Mouse (Mus musculus) left cerebral cortex, adult 8-10 months (tissue): ENCODE data around the gene Cyp2b13. TPM values are rescaled to one million over a fixed set of nuclear protein-coding genes. Genes with fewer than 3 reads are reported as not detected.
"Not testable (repeated sequence)": the region's sequence is repeated elsewhere in the genome, so short reads cannot be mapped to it uniquely, and the experiment has no call there.

Experiments used
- DNase-seq, 2 experiments: peaks; one replicate each; pipeline ENCODE4 v3.0.0; 2022; ENCODE audit warnings: low spot score in 2 of 2
- total RNA-seq, 4 experiments: library from RNA; stranded (reverse); gene quantifications; 2 replicates each; pipeline ENCODE4 v1.2.4; 2022

The Cyp2b13 gene
- total RNA-seq: not detected

DNA sequence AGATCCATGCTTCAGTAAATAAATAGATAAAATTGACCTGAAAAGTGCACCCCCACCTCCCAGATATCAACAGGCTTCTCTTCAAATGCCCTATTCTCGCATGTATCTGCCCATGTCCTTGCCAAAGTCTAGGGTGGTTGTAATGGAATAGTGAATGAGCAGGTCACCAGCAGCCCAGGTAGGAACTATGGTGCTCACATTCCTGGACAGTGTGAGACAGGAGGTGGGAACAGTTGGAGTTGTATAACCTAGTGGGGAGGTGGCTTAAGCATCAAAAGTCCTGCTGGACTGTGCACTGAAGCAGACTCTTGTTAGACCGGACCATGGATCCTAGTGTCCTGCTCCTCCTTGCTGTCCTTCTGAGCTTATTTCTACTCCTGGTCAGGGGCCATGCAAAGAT is at the start of gene Cyp2b13:
Cyp2b13 (plus strand) TSS at position 301 of the 400 bp plus-strand sequence.
- not testable (repeated sequence) for DNase-seq

DNA sequence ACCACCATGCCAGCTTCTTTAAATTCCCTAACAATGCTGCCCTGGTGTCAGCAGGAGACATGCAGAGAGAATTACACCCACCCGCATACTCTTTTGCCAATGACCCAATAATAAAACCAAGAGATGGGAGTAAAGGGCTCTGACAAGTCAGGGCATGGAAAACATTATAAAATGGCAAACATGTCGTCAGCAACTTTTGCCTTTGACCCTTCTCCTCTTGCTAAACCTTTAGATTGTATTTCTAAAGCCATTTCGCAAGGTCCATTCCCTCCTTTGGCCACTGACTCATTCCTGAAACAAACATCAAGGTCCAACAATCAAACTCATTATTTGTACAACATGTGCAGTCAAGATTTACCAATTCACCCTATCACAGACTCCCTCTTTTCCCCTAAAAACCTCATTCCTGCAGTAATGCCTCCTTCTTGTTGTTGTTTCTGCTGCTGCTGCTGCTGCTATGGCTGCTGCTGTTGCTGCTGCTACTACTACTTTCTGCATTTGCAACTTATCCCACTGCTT is 41.4 kb upstream of the Cyp2b13 start:
- not testable (repeated sequence) for DNase-seq

DNA sequence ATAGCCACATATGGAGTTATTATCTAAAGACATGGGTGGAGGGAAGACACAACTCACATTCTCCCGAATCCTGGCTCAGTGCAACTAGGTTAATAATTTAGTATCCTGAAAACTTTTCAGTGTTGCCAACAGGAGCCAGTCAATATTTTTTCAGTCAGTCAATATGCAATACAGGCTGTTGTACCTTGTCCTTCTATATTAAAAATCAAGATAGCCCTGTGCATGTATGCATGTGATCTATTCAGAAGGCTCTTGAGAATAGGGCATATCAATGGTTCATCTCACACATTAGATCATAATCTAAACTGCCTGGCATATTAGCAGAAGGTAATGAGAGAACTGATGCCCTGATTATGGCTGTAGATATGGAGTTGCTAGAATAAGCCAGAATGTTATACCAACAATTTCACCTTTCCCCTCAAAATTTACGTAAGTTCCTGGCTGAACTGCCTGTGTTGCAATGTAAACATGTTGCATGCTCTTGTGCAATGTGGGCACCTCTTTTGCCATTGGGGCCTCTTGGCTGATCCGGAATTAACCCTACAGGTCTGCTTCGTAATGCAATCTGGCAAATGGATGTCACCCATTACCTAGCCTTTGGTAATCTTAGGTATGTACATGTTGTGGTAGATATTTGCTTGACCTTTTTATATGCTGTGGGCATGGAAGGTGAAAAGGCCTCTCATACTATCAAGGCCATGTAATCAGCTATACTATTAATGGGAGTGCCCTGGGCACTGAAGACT is 6.2 kb upstream of the Cyp2b13 start:
- not testable (repeated sequence) for DNase-seq

DNA sequence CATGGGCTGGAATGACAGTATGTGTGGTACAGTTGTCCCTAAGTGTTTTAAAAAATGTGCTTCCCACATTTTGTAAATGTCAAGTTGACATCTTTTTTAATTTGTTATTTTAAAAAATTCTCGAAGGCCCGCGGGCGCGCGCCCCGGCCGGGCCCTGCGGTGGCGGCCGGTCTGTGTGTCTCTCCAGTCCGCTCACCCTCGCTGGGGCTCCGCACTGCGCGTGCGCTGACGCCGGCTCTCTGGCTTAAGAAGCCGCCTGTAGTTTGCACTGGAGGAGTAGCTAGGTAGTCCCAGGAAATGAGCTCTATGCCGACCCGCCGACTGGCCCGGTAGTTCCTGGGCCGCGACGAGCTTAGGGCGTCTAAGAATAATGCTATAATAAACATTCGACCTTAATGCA is 10.4 kb downstream of the Cyp2b13 start:
- not testable (repeated sequence) for DNase-seq

DNA sequence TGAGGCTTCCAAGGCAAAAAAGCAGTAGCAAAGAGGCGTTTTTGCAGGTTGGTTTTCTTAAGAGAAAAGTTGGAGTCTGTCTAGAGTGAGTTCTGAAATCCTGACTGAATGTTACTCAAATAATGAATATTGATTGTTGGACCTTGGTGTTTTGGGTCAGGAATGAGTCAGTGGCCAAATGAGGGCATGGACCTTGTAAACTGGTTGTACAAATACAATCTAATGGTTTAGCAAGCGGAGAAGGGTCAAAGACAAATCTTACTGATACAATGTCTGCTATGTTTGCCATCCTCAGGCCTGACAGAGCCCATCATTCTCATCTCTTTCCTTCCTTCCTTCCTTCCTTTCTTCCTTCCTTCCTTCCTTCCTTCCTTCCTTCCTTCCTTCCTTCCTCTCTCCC is 21.3 kb downstream of the Cyp2b13 start:
- DNase-seq: no peak

DNA sequence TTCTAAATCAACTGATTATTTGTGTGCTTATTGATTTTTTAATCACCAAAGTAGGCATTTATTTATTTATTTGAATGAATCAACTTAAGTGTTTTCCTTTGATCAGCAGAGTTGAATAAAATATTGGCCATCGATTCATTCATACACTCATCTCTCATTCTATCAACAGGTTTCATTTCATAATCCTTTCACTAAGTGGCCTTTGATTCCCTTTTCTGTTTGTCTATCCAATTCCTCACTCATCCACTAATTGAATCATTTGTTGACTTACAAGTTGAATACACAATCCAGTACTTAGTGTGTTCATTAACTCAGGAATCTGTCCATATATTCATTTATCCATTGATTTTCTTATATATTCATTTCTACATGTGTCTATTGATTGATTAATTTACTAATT is 26.1 kb downstream of the Cyp2b13 start:
- DNase-seq: no peak

DNA sequence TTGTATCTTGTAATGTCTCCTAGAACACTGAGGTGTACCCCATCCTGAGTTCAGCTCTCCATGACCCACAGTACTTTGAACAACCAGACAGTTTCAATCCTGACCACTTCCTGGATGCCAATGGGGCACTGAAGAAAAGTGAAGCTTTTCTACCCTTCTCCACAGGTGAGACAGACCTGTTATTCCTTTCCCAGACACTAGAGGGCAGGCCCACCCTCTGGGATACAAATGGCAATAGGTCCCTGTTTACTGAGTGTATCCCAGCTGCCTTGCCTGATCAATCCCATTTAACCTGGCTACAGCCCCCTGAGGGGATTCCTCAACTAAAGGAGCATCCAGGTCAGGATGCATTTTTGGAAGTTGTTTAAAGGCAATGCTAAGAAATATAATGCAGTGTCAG is 27.3 kb downstream of the Cyp2b13 start:
- DNase-seq: not testable (repeated sequence)

DNA sequence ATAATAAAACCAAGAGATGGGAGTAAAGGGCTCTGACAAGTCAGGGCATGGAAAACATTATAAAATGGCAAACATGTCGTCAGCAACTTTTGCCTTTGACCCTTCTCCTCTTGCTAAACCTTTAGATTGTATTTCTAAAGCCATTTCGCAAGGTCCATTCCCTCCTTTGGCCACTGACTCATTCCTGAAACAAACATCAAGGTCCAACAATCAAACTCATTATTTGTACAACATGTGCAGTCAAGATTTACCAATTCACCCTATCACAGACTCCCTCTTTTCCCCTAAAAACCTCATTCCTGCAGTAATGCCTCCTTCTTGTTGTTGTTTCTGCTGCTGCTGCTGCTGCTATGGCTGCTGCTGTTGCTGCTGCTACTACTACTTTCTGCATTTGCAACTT is 78.3 kb downstream of the Cyp2b13 start:
- not testable (repeated sequence) for DNase-seq

DNA sequence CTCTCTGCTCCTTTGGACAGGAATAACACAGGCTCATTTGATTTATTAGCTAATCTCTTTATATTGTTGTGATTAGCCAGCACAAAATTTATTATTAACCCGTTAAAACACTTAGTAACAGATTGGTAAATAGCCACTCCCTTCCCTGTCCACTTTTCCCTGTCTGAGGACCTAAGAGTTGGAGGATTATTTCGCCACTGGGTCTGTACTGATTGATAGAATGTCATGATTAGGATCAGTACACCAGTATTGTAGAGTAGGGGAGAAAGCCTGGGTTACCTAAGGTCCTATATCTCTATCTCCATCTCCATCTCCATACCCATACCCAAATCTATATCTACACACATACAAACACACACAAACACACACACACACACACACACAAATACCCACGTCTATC is 82.4 kb downstream of the Cyp2b13 start:
- DNase-seq: not testable (repeated sequence)

Other genes with a start within 250 kb of the Cyp2b13 start
- gene Cyp2s1, start 244.6 kb upstream of the Cyp2b13 start, total RNA-seq: 1 to 10 TPM; 4.3 to 5.1 (median 4.9) TPM
- gene Cyp2b10, start 163.9 kb upstream of the Cyp2b13 start, total RNA-seq: under 1 TPM; 0.16 to 0.38 (median 0.24) TPM
- gene Cyp2b9, start 111.9 kb downstream of the Cyp2b13 start, total RNA-seq: not detected
- gene Vmn1r184, start 198.8 kb downstream of the Cyp2b13 start, total RNA-seq: not detected
- gene Cyp2a4, start 245.7 kb downstream of the Cyp2b13 start, total RNA-seq: not detected